Mouse (Mus musculus): ENCODE measurements around the gene Usp2.

Gene Usp2

GRCm38 (mm10) chr9:44075996-44076763 lies 9.4 kb downstream of the Usp2 start:
- no peak for DNase-seq

- peak; percentile 48 to 77 for DNase-seq
These were observed 9.9 kb downstream of the Usp2 start for GRCm38 (mm10) chr9:44076764-44077120.

- no peak for DNase-seq
These were observed 10.6 kb downstream of the Usp2 start for GRCm38 (mm10) chr9:44077266-44077910.

GRCm38 (mm10) chr9:44078136-44078797 lies 11.4 kb downstream of the Usp2 start:
- DNase-seq: no peak

GRCm38 (mm10) chr9:44078955-44079756 lies 12.3 kb downstream of the Usp2 start:
- peak; percentile 89 to 93 for DNase-seq

- DNase-seq: no peak
These were observed 13.4 kb downstream of the Usp2 start for GRCm38 (mm10) chr9:44079997-44080780.

GRCm38 (mm10) chr9:44080953-44081352 lies 14.1 kb downstream of the Usp2 start:
- no peak for DNase-seq

GRCm38 (mm10) chr9:44081581-44081980 lies 14.8 kb downstream of the Usp2 start:
- no peak for DNase-seq

GRCm38 (mm10) chr9:44082266-44082665 lies 15.4 kb downstream of the Usp2 start:
- DNase-seq: no peak

- no peak for DNase-seq
These were observed 16.7 kb downstream of the Usp2 start for GRCm38 (mm10) chr9:44083392-44084121.

- DNase-seq: no peak
These were observed 17.4 kb downstream of the Usp2 start for GRCm38 (mm10) chr9:44084236-44084635.

GRCm38 (mm10) chr9:44084659-44085229 lies 17.9 kb downstream of the Usp2 start:
- DNase-seq: peak; percentile 93 to 96

- no peak for DNase-seq
These were observed 18.5 kb downstream of the Usp2 start for GRCm38 (mm10) chr9:44085276-44085675.

- peak; percentile 59 to 71 for DNase-seq
These were observed 19.2 kb downstream of the Usp2 start for GRCm38 (mm10) chr9:44085741-44086665.

- no peak for DNase-seq
These were observed 20.1 kb downstream of the Usp2 start for GRCm38 (mm10) chr9:44086960-44087359.

- peak in 1 of 2 experiments; percentile 47 for DNase-seq
These were observed 21.1 kb downstream of the Usp2 start for GRCm38 (mm10) chr9:44087761-44088455.

GRCm38 (mm10) chr9:44088877-44089608 lies 22.2 kb downstream of the Usp2 start:
- no peak for DNase-seq

All from lung, adult 18-20 months (tissue).